Mouse (Mus musculus) lung, embryonic 15.5 days (tissue): ENCODE measurements around the gene Spocd1. TPM values are rescaled to one million over a fixed set of nuclear protein-coding genes. Genes with fewer than 3 reads are reported as not detected.
A peak's percentile ranks its signal among the peaks of the same experiment; 100 is the strongest.

Experiments used
- ATAC-seq: fragments of 200-750 bp; cut with Nextera tagmentation; 2 replicates; pipeline ENCODE4 v1.8.0; 2017; ENCODE audit warnings: moderate number of reproducible peaks, borderline replicate concordance; ENCODE audit not compliant: low FRiP score, low TSS enrichment; ENCODE audit errors: extremely low read depth
- H3K27ac ChIP-seq: fragments of 300-500 bp; sonication (generic); 2 replicates; pipeline ENCODE4 v1.5.1; 2015; ENCODE audit warnings: moderate library complexity, mild to moderate bottlenecking, inconsistent platforms
- H3K27me3 ChIP-seq: fragments of 300-500 bp; sonication (generic); 2 replicates; pipeline ENCODE4 v1.6.1; 2015; ENCODE audit warnings: inconsistent platforms
- H3K36me3 ChIP-seq: fragments of 300-500 bp; sonication (generic); 2 replicates; pipeline ENCODE4 v1.6.1; 2015; ENCODE audit warnings: inconsistent platforms
- H3K4me1 ChIP-seq: fragments of 300-500 bp; sonication (generic); 2 replicates; pipeline ENCODE4 v1.6.1; 2015; ENCODE audit warnings: inconsistent platforms
- H3K4me2 ChIP-seq: fragments of 300-500 bp; sonication (generic); 2 replicates; pipeline ENCODE4 v1.6.1; 2015; ENCODE audit warnings: inconsistent platforms, mild to moderate bottlenecking, moderate library complexity
- H3K4me3 ChIP-seq: fragments of 300-500 bp; sonication (generic); 2 replicates; pipeline ENCODE4 v1.5.1; 2015; ENCODE audit warnings: mild to moderate bottlenecking, inconsistent platforms
- H3K9ac ChIP-seq: fragments of 300-500 bp; sonication (generic); 2 replicates; pipeline ENCODE4 v1.6.1; 2015; ENCODE audit warnings: inconsistent platforms
- H3K9me3 ChIP-seq: fragments of 300-500 bp; sonication (generic); 2 replicates; pipeline ENCODE4 v1.6.1; 2016; ENCODE audit warnings: inconsistent platforms
- WGBS: fragments of 180-500 bp; shearing (Covaris S2); methylation state at CpG from one replicate; pipeline ENCODE4 v1.1.7; 2015; 5-methylcytosine and 5-hydroxymethylcytosine counted together
- polyA plus RNA-seq: library from polyadenylated mRNA; unstranded; fragments of >200 nt; fragmentation: Nextera tagmentation; extraction: Ambion mirVana; gene quantifications from 2 replicates; pipeline ENCODE4 v1.2.1, GENCODE M21; 2015

Gene Spocd1
- polyA plus RNA-seq, 1 experiment from 2014 or later: 0.09 TPM

- Histone ChIP-seq H3K27me3 (no peaks in the 10 kb centered on the region), H3K9ac (no peak overlapping the region), H3K27ac (no peak overlapping the region), H3K9me3 (no peaks in the 10 kb centered on the region), H3K4me2 (no peak overlapping the region), H3K4me1 (no peaks in the 10 kb centered on the region), H3K4me3 (no peak overlapping the region), H3K36me3 (no peaks in the 10 kb centered on the region)
- no peak for ATAC-seq
- WGBS: 57% methylated on average over 13 of the region's 13 CpGs
These were observed 23.0 kb upstream of the Spocd1 start for GRCm38 (mm10) chr4:129906016-129906415.

- no peak overlapping the region for H3K9ac ChIP-seq
- H3K27me3 ChIP-seq: no peaks in the 10 kb centered on the region
- H3K36me3 ChIP-seq: no peaks in the 10 kb centered on the region
- H3K4me2 ChIP-seq: no peak overlapping the region
- H3K4me1 ChIP-seq: peaks cover 10% of the 10 kb centered on the region
- H3K9me3 ChIP-seq: no peaks in the 10 kb centered on the region
- no peak for ATAC-seq
- H3K27ac ChIP-seq: peak overlapping the region; percentile 1
- H3K4me3 ChIP-seq: no peak overlapping the region
- 45% methylated on average over 3 of the region's 3 CpGs for WGBS
These were observed 20.2 kb upstream of the Spocd1 start for GRCm38 (mm10) chr4:129908836-129909235.

- Histone ChIP-seq H3K9ac (no peak overlapping the region), H3K27me3 (no peaks in the 10 kb centered on the region), H3K9me3 (no peaks in the 10 kb centered on the region), H3K36me3 (no peaks in the 10 kb centered on the region), H3K27ac (peak overlapping the region; percentile 1), H3K4me3 (no peak overlapping the region), H3K4me1 (peaks cover 15% of the 10 kb centered on the region), H3K4me2 (no peak overlapping the region)
- 57% methylated on average over 4 of the region's 4 CpGs for WGBS
- no peak for ATAC-seq
These were observed 19.8 kb upstream of the Spocd1 start for GRCm38 (mm10) chr4:129909261-129909731.

- Histone ChIP-seq H3K4me3 (no peak overlapping the region), H3K36me3 (no peaks in the 10 kb centered on the region), H3K9me3 (no peaks in the 10 kb centered on the region), H3K4me1 (peaks cover 30% of the 10 kb centered on the region), H3K4me2 (0 out of 2 replicates have a peak overlapping the region, but pooled peaks have one; percentile 56), H3K27ac (peak overlapping the region; percentile 84), H3K27me3 (no peaks in the 10 kb centered on the region), H3K9ac (no peak overlapping the region)
- WGBS: 62% methylated on average over 3 of the region's 3 CpGs
- no peak for ATAC-seq
These were observed 16.1 kb upstream of the Spocd1 start for GRCm38 (mm10) chr4:129912998-129913397.

- Histone ChIP-seq H3K9me3 (no peaks in the 10 kb centered on the region), H3K4me2 (peak overlapping the region; percentile 56), H3K9ac (no peak overlapping the region), H3K27me3 (no peaks in the 10 kb centered on the region), H3K4me3 (peak overlapping the region; percentile 19), H3K4me1 (peaks cover 30% of the 10 kb centered on the region), H3K27ac (peak overlapping the region; percentile 84), H3K36me3 (no peaks in the 10 kb centered on the region)
- ATAC-seq: peak; percentile 91
- WGBS: 3% methylated on average over 16 of the region's 16 CpGs
These were observed 15.0 kb upstream of the Spocd1 start for GRCm38 (mm10) chr4:129913761-129914644.

- WGBS: 46% methylated on average over 4 of the region's 4 CpGs
- Histone ChIP-seq H3K36me3 (no peaks in the 10 kb centered on the region), H3K4me2 (peak overlapping the region; percentile 56), H3K27ac (peak overlapping the region; percentile 3), H3K27me3 (no peaks in the 10 kb centered on the region), H3K4me3 (no peak overlapping the region), H3K4me1 (peaks cover 30% of the 10 kb centered on the region), H3K9ac (no peak overlapping the region), H3K9me3 (no peaks in the 10 kb centered on the region)
- ATAC-seq: no peak
These were observed 14.4 kb upstream of the Spocd1 start for GRCm38 (mm10) chr4:129914686-129915085.

GRCm38 (mm10) chr4:129915349-129915988 lies 13.6 kb upstream of the Spocd1 start:
- no peak for ATAC-seq

GRCm38 (mm10) chr4:129916159-129916558 lies 12.9 kb upstream of the Spocd1 start:
- H3K36me3 ChIP-seq: no peaks in the 10 kb centered on the region
- no peaks in the 10 kb centered on the region for H3K9me3 ChIP-seq
- no peak for ATAC-seq
- H3K27me3 ChIP-seq: no peaks in the 10 kb centered on the region
- 27% methylated on average over 2 of the region's 2 CpGs for WGBS
- H3K4me3 ChIP-seq: no peak overlapping the region
- no peak overlapping the region for H3K4me2 ChIP-seq
- H3K27ac ChIP-seq: peak overlapping the region; percentile 62
- H3K4me1 ChIP-seq: peaks cover 30% of the 10 kb centered on the region
- no peak overlapping the region for H3K9ac ChIP-seq

More at GRCm38 (mm10) chr4:129915349-129915988, 13.6 kb upstream of the Spocd1 start:
- Histone ChIP-seq H3K4me1 (peaks cover 30% of the 10 kb centered on the region), H3K9me3 (no peaks in the 10 kb centered on the region), H3K9ac (no peak overlapping the region), H3K4me3 (no peak overlapping the region), H3K4me2 (no peak overlapping the region), H3K27ac (peak overlapping the region; percentile 62; the same call in 1 of the 2 replicates), H3K36me3 (no peaks in the 10 kb centered on the region), H3K27me3 (no peaks in the 10 kb centered on the region)
- 73% methylated on average over 7 of the region's 7 CpGs for WGBS

- ATAC-seq: no peak
- Histone ChIP-seq H3K4me2 (peak overlapping the region; percentile 35), H3K36me3 (no peaks in the 10 kb centered on the region), H3K27ac (peak overlapping the region; percentile 63; the same call in 1 of the 2 replicates), H3K4me1 (peaks cover 30% of the 10 kb centered on the region), H3K27me3 (no peaks in the 10 kb centered on the region), H3K9ac (no peak overlapping the region), H3K4me3 (no peak overlapping the region), H3K9me3 (no peaks in the 10 kb centered on the region)
- 24% methylated on average over 8 of the region's 8 CpGs for WGBS
These were observed 11.9 kb upstream of the Spocd1 start for GRCm38 (mm10) chr4:129917016-129917603.

GRCm38 (mm10) chr4:129918464-129918863 lies 10.6 kb upstream of the Spocd1 start:
- H3K9ac ChIP-seq: no peak overlapping the region
- no peak for ATAC-seq
- H3K4me1 ChIP-seq: peaks cover 24% of the 10 kb centered on the region
- H3K27me3 ChIP-seq: no peaks in the 10 kb centered on the region
- H3K36me3 ChIP-seq: no peaks in the 10 kb centered on the region
- no peak overlapping the region for H3K4me3 ChIP-seq
- H3K27ac ChIP-seq: no peak overlapping the region
- no peak overlapping the region for H3K4me2 ChIP-seq
- no peaks in the 10 kb centered on the region for H3K9me3 ChIP-seq
- 82% methylated on average over 5 of the region's 5 CpGs for WGBS

GRCm38 (mm10) chr4:129918901-129919300 lies 10.1 kb upstream of the Spocd1 start:
- Histone ChIP-seq H3K9me3 (no peaks in the 10 kb centered on the region), H3K4me1 (peaks cover 19% of the 10 kb centered on the region), H3K9ac (no peak overlapping the region), H3K4me3 (no peak overlapping the region), H3K27ac (no peak overlapping the region), H3K36me3 (no peaks in the 10 kb centered on the region), H3K27me3 (no peaks in the 10 kb centered on the region), H3K4me2 (no peak overlapping the region)
- no peak for ATAC-seq
- 85% methylated on average over 3 of the region's 3 CpGs for WGBS
